ENCODE assay signal across 9 mouse cellular contexts in genomic region chr12:13602414-13602813, GRCm38 (mm10).
DNase-seq lines count a peak whose midpoint lies in the region; ATAC-seq lines count a peak whose summit lies in the region.
"Had no signal": no experiment of that assay in that cellular context is flagged by ENCODE, and none has a peak within 500 bp of the region (broad histone marks: within the 10 kb centered on the region; RNA-seq: fewer than 3 reads in every experiment).

No protein-coding gene starts in this region.

- ATAC-seq in forebrain, embryonic 14.5 days, result peak; percentile 29
- peak; percentile 73 for ATAC-seq in hindbrain, embryonic 11.5 days (ENCODE audit: low FRiP score)

- no peaks in the 10 kb centered on the region for H3K9me3 ChIP-seq in forebrain, embryonic 14.5 days (replicated peaks; ENCODE audit: control insufficient read depth, low read length)
- no peaks in the 10 kb centered on the region for H3K9me3 ChIP-seq in forebrain, embryonic 10.5 days
- H3K9me3 ChIP-seq in hindbrain, embryonic 11.5 days (ENCODE audit: control insufficient read depth, low read length), result no peaks in the 10 kb centered on the region
- H3K9me3 ChIP-seq: G1E had no signal

- peak; percentile 56 for DNase-seq in forebrain, embryonic 14.5 days (ENCODE audit: low spot score)
- DNase-seq in forebrain, embryonic 10.5 days (ENCODE audit: extremely low spot score, low spot score), result no peak
- DNase-seq in right cerebral cortex, postnatal 14 days, result peak; percentile 22
- no peak for DNase-seq in right cerebral cortex, postnatal 25 days
- DNase-seq in hindbrain, embryonic 11.5 days (ENCODE audit: low spot score), result peak; percentile 53
- DNase-seq in retina, postnatal 7 days (ENCODE audit: low read depth, low spot score), result peak; percentile 28
- no peak for DNase-seq in thymus, postnatal 36 days
- no peak for DNase-seq in left cerebral cortex, postnatal 4 days

- no peaks in the 10 kb centered on the region for H3K36me3 ChIP-seq in forebrain, embryonic 14.5 days (ENCODE audit: control insufficient read depth, insufficient read depth, low read length)
- no peaks in the 10 kb centered on the region for H3K36me3 ChIP-seq in forebrain, embryonic 10.5 days (replicated peaks)
- H3K36me3 ChIP-seq in hindbrain, embryonic 11.5 days (ENCODE audit: control insufficient read depth, insufficient read depth, low read length), result no peaks in the 10 kb centered on the region
- H3K36me3 ChIP-seq: G1E had no signal

- no peaks in the 10 kb centered on the region for H3K4me1 ChIP-seq in forebrain, embryonic 14.5 days (ENCODE audit: control insufficient read depth, insufficient read depth, low read length)
- no peaks in the 10 kb centered on the region for H3K4me1 ChIP-seq in forebrain, embryonic 10.5 days
- no peaks in the 10 kb centered on the region for H3K4me1 ChIP-seq in hindbrain, embryonic 11.5 days (replicated peaks; ENCODE audit: control insufficient read depth, insufficient read depth, low read length)

- intact Hi-C loops in left cerebral cortex, postnatal 4 days (cut with DNase I), result no loop called here

- no peak overlapping the region for H3K27ac ChIP-seq in forebrain, embryonic 14.5 days (ENCODE audit: low read depth, low read length)
- no peak overlapping the region for H3K27ac ChIP-seq in forebrain, embryonic 10.5 days
- H3K27ac ChIP-seq in hindbrain, embryonic 11.5 days (ENCODE audit: low read depth, low read length), result no peak overlapping the region

- no peak overlapping the region for H3K4me2 ChIP-seq in forebrain, embryonic 14.5 days (ENCODE audit: low read length)
- no peak overlapping the region for H3K4me2 ChIP-seq in hindbrain, embryonic 11.5 days (replicated peaks; ENCODE audit: low read depth, low read length)

- no peak overlapping the region for H3K4me3 ChIP-seq in forebrain, embryonic 14.5 days (ENCODE audit: low read depth, low read length)
- H3K4me3 ChIP-seq in forebrain, embryonic 10.5 days, result no peak overlapping the region
- no peak overlapping the region for H3K4me3 ChIP-seq in hindbrain, embryonic 11.5 days (ENCODE audit: low read depth, low read length)

- no peak overlapping the region for H3K9ac ChIP-seq in forebrain, embryonic 14.5 days (ENCODE audit: low read length)
- H3K9ac ChIP-seq in hindbrain, embryonic 11.5 days (ENCODE audit: low read depth, low read length), result no peak overlapping the region

- H3K27me3 ChIP-seq in forebrain, embryonic 14.5 days (replicated peaks; ENCODE audit: control insufficient read depth, insufficient read depth, low read length), result no peaks in the 10 kb centered on the region
- no peaks in the 10 kb centered on the region for H3K27me3 ChIP-seq in forebrain, embryonic 10.5 days (ENCODE audit: poor library complexity, severe bottlenecking)
- H3K27me3 ChIP-seq in hindbrain, embryonic 11.5 days (ENCODE audit: control insufficient read depth, insufficient read depth, low read length), result no peaks in the 10 kb centered on the region

Comparison
In these comparisons a context has a peak if more than half of its experiments do, and no peak if none do; other contexts are left out.
1. DNase-seq: peak in forebrain, embryonic 14.5 days (single experiment), right cerebral cortex, postnatal 14 days (single experiment), hindbrain, embryonic 11.5 days (single experiment) and retina, postnatal 7 days (single experiment); none in forebrain, embryonic 10.5 days (single experiment), right cerebral cortex, postnatal 25 days (single experiment), thymus, postnatal 36 days (0 of 2) and left cerebral cortex, postnatal 4 days (single experiment).